Mouse (Mus musculus) granulocyte monocyte progenitor cell, adult 5-6 weeks (primary cell): ENCODE measurements at regions not wholly inside any gene's neighbourhood (a gene's known extent, or its start where the extent isn't known, plus 50 kb on each side); places are given as distances from the start of the nearest gene placed in this dataset.

ENCODE experiments used
- ATAC-seq: replicated peaks from 2 replicates; pipeline ENCODE4 v1.8.0; 2016; ENCODE audit warnings: mild to moderate bottlenecking, moderate TSS enrichment, inconsistent platforms; ENCODE audit not compliant: poor library complexity, severe bottlenecking

- ATAC-seq, result peak; percentile 65; the same call in 1 of the 2 replicates
These were observed 230.0 kb downstream of the Slc30a10 start for GRCm38 (mm10) chr1:185684638-185685037.

GRCm38 (mm10) chr1:185688506-185688905 lies 233.9 kb downstream of the Slc30a10 start:
- ATAC-seq, result no peak

- no peak for ATAC-seq
These were observed 240.7 kb downstream of the Slc30a10 start for GRCm38 (mm10) chr1:185695394-185695793.

- ATAC-seq, result no peak
These were observed 245.1 kb downstream of the Slc30a10 start for GRCm38 (mm10) chr1:185699758-185700157.

GRCm38 (mm10) chr1:185726324-185726723 lies 271.7 kb downstream of the Slc30a10 start:
- no peak for ATAC-seq

GRCm38 (mm10) chr1:185726811-185727210 lies 272.2 kb downstream of the Slc30a10 start:
- ATAC-seq, result no peak

- no peak for ATAC-seq
These were observed 273.1 kb downstream of the Slc30a10 start for GRCm38 (mm10) chr1:185727749-185728148.

GRCm38 (mm10) chr1:185728406-185728805 lies 273.8 kb downstream of the Slc30a10 start:
- ATAC-seq, result no peak

- ATAC-seq, result no peak
These were observed 276.4 kb downstream of the Slc30a10 start for GRCm38 (mm10) chr1:185731062-185731461.

- no peak for ATAC-seq
These were observed 282.1 kb downstream of the Slc30a10 start for GRCm38 (mm10) chr1:185736773-185737172.

GRCm38 (mm10) chr1:185741034-185741890 lies 286.6 kb downstream of the Slc30a10 start:
- no peak for ATAC-seq

GRCm38 (mm10) chr1:185749251-185749650 lies 294.6 kb downstream of the Slc30a10 start:
- no peak for ATAC-seq

- ATAC-seq, result no peak
These were observed 300.0 kb downstream of the Slc30a10 start for GRCm38 (mm10) chr1:185754486-185755290.

- ATAC-seq, result no peak
These were observed 302.7 kb downstream of the Slc30a10 start for GRCm38 (mm10) chr1:185757376-185757775.

- no peak for ATAC-seq
These were observed 319.6 kb downstream of the Slc30a10 start for GRCm38 (mm10) chr1:185774202-185774601.

- no peak for ATAC-seq
These were observed 325.0 kb downstream of the Slc30a10 start for GRCm38 (mm10) chr1:185779604-185780003.

GRCm38 (mm10) chr1:185802156-185802555 lies 315.0 kb downstream of the Lyplal1 start:
- ATAC-seq, result no peak

GRCm38 (mm10) chr1:185814901-185815300 lies 302.2 kb downstream of the Lyplal1 start:
- ATAC-seq, result no peak

- ATAC-seq, result no peak
These were observed 298.1 kb downstream of the Lyplal1 start for GRCm38 (mm10) chr1:185819044-185819443.

- no peak for ATAC-seq
These were observed 294.9 kb downstream of the Lyplal1 start for GRCm38 (mm10) chr1:185822241-185822640.

- no peak for ATAC-seq
These were observed 293.9 kb downstream of the Lyplal1 start for GRCm38 (mm10) chr1:185823226-185823625.
